Mouse (Mus musculus) spleen, embryonic (tissue): ENCODE results near the gene Rft1.

Source experiments
- CTCF ChIA-PET: fragments of 350-600 bp; sonication (Branson Sonifier 250); formaldehyde crosslinking; loops from one replicate; lab custom pipeline; 2022; lab: Charles Lee

Gene Rft1

DNA sequence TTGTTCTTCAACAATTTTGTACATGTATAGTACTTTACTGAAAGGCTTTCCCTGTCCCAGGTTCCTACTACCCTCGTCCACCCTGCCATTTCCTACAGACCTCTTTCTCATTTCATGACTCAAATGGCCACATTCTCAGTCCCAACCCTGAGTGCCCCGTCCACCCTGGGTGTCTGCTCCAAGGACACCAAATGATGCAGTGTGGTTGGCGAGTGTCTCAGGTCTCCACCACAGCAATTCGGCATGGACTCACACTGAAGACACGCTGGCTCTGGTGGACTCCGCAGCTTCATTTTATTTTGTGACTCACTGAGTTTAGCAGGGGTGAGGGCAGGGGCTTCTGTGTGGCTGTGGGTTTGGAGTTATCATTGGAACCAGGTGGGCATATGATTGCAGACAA, 16.0 kb downstream of the Rft1 start:
- CTCF ChIA-PET = interaction anchor here (1.0 kb wide), 1 partner anchor 54 kb away, joined by 3 read pairs; no protein-coding TSS in a partner anchor

DNA sequence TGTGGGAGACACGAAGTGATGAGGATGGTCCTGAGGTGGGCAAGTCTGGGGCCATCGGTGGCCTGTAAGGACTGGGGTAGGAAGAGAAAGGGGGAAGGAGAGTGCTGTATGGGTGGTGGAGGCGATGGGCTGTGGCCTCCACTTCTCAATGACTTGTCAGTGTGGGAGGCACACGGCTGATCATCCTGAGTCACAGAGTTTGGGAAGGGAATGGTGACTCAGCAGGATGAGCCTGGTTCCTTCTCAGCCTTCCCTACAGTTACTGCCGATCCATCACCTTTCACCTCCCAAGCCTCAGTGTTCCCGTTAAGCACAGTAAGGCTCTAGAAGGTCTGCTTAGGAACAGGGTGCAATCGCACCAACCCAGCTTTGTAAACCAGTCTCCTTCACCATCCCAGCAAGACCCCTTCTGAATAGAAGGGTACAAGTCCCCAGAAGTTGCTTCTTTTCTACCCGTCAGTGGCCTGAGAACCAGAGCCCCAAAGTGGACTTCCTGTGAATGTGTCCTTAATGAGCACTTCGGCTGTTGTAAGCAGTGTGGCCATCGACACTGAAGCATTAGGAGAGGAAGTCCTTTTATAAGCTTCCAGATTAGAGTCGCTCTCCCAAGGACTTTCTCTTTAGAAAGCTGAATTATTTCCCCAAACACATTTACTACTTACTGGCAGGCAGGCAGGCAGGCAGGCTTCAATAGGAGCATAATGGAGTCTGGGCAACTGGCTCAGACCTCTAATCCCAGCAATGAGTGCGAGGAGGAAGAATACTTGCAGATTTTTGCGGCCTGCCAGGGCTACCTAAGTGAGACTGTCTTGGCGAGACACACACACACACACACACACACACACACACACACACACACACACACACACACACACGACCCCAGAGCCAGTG, 17.2 kb downstream of the Rft1 start:
- CTCF ChIA-PET = interaction anchor here (0.6 to 1.6 kb wide), 8 partner anchors 36 to 993 kb away, joined by 3 to 11 read pairs (median 6); no protein-coding TSS in a partner anchor

GRCm38 (mm10) chr14:30671986-30672312, 17.8 kb downstream of the Rft1 start:
- CTCF ChIA-PET = interaction anchor here (0.7 to 1.6 kb wide), 3 partner anchors 36 to 88 kb away, joined by 3 to 9 read pairs (median 6); no protein-coding TSS in a partner anchor

DNA sequence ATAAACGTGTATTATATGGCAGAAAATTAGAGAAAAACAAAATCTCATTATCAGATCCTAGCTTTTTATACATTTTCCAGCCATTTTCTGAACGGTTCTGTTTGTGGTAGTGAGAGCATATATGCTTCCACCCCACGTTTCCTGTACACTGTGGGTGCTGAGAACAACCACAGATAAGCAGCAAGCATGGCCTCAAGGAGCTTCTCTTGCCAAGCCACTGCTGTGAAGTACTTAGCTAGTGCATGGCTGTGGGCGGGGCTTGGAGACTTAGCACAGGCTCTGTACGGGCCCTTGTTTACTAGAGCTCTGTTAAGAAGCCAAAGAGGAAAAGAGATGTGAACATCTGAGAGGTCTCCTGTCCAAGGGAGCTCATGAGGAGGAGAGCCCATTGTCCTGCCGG, 20.8 kb downstream of the Rft1 start:
- CTCF ChIA-PET = interaction anchor here (0.8 kb wide), 1 partner anchor 83 kb away, joined by 3 read pairs; no protein-coding TSS in a partner anchor

- CTCF ChIA-PET = no interaction called here
Observed at GRCm38 (mm10) chr14:30682131-30682530, 28.0 kb downstream of the Rft1 start.

DNA sequence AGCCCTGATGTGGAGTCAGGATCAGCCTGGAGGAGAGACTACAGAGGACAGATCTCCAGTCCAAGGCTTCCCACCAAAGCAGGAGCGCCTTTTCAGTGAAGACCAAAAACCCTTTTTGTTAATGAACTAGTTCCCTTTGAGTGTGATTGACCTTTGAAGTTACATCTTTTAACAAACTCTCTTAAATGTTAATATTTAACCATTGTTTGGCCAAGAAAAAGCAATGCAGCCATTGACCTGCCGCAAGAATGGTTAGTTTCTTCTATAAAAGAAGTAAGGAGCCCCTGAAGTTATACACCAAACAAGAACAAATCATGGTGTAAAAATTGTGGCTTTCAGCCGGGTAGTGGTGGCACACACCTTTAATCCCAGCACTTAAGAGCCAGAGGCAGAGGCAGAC, 36.5 kb downstream of the Rft1 start:
- CTCF ChIA-PET = no interaction called here

DNA sequence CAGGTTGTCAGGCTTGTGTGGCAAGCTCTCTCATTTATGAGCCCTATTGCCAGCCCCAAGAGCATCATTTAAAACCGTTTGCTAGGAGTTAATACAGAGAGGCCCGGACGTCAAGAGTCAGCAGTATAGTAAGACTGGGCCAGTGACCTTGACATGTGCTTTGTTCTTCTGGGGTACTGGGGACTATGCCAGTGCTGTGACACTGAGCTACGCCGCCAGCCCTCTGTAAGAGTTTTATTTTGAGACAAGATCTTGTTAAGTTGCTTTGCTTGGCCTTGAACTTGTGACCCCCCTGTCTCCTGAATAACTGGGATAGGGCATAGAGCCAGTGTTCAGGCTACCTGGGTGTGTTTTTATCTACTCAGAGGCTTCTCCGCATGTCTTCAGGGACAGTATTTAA, 38.3 kb downstream of the Rft1 start:
- CTCF ChIA-PET = interaction anchor here (0.6 to 0.7 kb wide), 2 partner anchors 25 to 32 kb away, joined by 4 to 8 read pairs; no protein-coding TSS in a partner anchor

DNA sequence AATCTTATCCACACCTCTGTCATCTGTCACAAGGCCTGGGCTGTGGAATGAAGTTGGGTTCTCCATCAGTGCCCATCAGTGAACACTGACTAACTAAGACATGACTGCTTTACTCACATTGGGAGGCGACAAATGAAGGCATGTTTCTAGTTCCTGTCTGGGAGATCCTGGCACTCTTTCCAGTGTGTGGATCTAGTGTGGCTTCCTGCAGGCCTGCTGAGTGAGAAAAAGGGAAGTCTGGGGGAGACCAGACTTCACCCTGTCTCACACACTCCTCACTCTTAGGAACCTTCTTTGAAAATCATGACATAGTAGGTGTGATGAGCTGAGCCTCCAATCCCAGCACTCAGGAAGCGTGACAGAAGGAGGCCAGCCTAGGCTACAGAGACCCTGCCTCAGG, 40.6 kb downstream of the Rft1 start:
- CTCF ChIA-PET = no interaction called here

DNA sequence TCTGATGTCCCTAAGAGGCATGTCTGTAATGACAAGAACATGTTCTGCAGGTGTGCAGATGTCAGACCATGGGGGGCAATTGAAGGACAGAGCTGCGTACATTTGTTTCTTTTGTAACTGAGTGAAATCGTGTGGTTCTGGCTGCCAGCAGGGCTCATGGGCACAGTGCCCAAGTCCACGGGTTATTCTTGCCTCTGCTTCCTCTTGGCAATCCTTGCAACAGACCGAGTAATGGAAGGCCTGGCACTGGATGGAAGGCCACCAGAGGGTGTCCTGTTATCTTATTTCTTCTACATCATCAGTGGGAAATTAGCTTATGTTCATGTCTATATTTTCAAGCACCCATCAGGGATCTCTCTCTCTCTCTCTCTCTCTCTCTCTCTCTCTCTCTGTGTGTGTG, 41.4 kb downstream of the Rft1 start:
- CTCF ChIA-PET = interaction anchor here (0.6 kb wide), 3 partner anchors 116 to 495 kb away, joined by 3 to 9 read pairs (median 9); no protein-coding TSS in a partner anchor

DNA sequence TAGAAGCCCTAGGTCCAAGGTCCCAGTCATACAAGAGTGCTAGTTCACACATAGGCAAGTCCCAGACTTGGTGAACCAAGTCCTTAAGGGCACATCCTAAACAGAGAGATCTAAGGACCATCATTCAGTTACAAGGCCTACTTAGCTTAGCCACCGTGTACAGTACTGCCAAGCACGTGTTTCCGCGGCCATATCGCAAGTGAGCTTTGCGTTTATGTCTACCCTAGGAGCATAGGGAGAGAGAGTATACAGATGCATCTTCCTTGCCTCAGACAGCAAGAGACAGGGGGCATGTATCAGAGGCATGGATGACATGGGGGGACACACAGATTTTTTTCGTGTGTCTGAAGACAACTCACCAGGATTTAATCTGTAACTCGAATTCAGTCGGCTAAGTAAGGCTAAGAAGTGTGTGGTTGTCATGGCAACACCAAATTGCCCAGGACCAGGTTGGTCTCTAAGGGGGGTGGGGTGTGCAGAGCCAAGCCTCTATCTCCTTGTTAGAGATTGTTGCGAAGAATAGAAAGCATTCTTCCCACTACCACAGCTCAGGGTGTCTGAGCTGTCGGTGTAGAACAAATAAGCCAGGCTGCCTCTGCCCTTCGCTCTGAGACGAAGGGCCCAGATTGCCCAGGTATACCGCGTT, 43.4 kb downstream of the Rft1 start:
- CTCF ChIA-PET = no interaction called here

DNA sequence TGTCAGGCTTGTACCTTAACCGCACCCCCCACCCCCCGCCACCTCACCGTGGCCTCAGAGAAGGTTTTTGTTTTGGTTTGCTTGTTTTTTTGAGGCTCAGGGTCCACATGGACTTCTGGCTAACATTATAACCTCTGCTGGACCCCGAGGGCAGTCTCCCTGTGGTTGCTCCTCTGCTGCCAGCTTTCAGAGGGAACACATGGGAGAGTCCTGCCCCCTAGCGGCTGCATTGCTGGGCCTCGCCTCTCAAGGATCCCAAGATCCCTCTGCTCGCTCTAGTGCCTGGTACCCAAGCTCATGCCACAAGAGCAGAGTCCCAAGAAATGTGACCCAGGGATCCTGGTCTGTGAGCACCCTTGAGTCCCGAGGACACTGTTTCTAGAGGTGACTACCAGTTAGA, 45.5 kb downstream of the Rft1 start:
- CTCF ChIA-PET = interaction anchor here (0.6 to 1.0 kb wide), 3 partner anchors 14 to 83 kb away, joined by 3 to 4 read pairs (median 3); no protein-coding TSS in a partner anchor

- CTCF ChIA-PET = no interaction called here
Observed at GRCm38 (mm10) chr14:30702512-30702911, 48.4 kb downstream of the Rft1 start.

GRCm38 (mm10) chr14:30703079-30703478, 48.9 kb downstream of the Rft1 start:
- CTCF ChIA-PET = no interaction called here

DNA sequence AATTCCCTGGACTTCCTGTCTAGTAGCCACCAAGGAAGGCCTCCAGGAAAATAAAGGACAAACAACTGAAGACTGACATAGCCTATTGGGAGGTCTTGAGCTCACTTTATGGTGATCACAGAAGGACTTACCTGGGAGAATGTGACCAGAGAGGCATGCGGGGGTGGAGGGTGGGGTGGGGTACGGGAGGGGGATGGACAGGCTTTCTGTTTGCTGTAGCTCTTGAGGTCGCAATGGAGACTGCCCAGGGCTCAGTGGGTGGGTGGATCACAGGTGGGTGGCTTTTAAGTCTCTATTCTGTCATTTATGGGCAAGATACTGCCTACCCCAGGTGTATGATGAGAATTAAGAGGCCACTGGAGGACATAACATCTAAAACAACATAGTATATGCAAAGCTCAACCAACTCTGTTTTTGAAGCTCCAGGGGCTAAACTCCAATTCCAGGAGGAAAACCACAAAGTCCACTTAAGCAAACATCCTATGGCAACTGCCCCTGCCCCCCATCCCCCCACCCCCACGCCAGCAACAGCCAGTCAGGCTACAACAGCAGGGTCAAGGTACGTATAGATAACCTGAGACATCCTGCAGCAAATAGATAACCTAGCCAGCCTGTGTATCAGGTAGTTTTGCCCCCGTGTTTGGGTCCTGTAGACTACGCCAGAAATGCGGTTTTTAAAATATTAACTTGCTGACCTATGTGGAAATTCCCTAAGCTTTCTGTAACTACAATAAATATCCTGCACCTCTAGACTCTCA, 50.1 kb downstream of the Rft1 start:
- CTCF ChIA-PET = no interaction called here

DNA sequence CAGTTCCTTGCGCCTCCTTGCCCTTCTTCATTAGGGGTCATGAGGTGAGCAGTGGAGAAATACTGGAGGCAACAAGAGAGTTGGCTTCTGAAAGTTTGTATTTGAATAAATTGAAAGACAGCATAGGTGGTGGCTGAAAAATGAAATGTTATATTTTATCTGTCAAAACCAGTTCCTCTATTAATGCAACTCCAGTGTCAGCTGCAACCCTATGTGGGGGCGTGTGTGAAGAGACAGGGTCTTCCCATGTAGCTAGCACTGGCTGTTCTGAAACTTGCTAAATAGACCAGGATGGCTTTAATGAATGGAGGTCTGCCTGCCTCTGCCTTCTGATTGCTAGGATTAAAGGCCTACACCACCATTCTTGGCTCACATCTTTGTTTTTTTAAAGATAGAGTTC, 57.7 kb downstream of the Rft1 start:
- CTCF ChIA-PET = no interaction called here

DNA sequence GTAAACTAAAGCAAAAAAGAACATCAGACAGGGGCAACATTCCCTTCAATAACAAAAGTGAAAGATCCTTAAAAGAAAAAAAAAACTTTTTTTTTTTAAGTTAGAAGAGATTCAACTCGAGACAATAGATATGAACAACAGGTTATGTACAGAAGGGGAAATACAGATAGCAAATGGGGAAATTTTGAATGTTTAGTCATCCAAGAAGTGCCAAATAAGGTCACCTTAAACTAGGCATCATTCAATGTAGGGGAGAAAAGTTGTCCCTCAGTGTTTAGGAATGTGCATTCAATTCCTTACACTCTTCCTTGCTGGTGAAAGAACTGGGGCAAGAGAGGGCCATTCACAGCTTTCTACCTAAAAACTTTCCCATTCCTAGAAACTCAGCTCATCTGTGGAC, 59.6 kb downstream of the Rft1 start:
- CTCF ChIA-PET = interaction anchor here (0.7 kb wide), 2 partner anchors 15 to 151 kb away, joined by 4 to 5 read pairs; no protein-coding TSS in a partner anchor

GRCm38 (mm10) chr14:30714799-30715617, 60.8 kb downstream of the Rft1 start, which contains the start of gene Sfmbt1:
TSS of gene Sfmbt1 (plus strand) at chr14:30714849.
- CTCF ChIA-PET = no interaction called here

GRCm38 (mm10) chr14:30715618-30716050, 61.5 kb downstream of the Rft1 start:
- CTCF ChIA-PET = no interaction called here

GRCm38 (mm10) chr14:30716051-30716952, 62.1 kb downstream of the Rft1 start:
- CTCF ChIA-PET = no interaction called here

GRCm38 (mm10) chr14:30716953-30717285, 62.8 kb downstream of the Rft1 start:
- CTCF ChIA-PET = no interaction called here
